Mouse (Mus musculus): ENCODE measurements around the gene Zfp704.
"Not testable (repeated sequence)": the region's sequence is repeated elsewhere in the genome, so short reads cannot be mapped to it uniquely, and the experiment has no call there.

Gene Zfp704

GRCm38 (mm10) chr3:9598061-9598460 lies 11.8 kb downstream of the Zfp704 start:
- DNase-seq (ENCODE audit: low read depth, low spot score): no peak

- no peak for DNase-seq (ENCODE audit: low read depth, low spot score)
Observed at GRCm38 (mm10) chr3:9594457-9594856, 15.4 kb downstream of the Zfp704 start.

- no peak for DNase-seq (ENCODE audit: low read depth, low spot score)
Observed at GRCm38 (mm10) chr3:9593832-9594231, 16.1 kb downstream of the Zfp704 start.

- no peak for DNase-seq (ENCODE audit: low read depth, low spot score)
Observed at GRCm38 (mm10) chr3:9591416-9592110, 18.3 kb downstream of the Zfp704 start.

GRCm38 (mm10) chr3:9588635-9589034 lies 21.2 kb downstream of the Zfp704 start:
- DNase-seq (ENCODE audit: low read depth, low spot score): no peak

- DNase-seq (ENCODE audit: low read depth, low spot score): no peak
Observed at GRCm38 (mm10) chr3:9587304-9587703, 22.6 kb downstream of the Zfp704 start.

DNA sequence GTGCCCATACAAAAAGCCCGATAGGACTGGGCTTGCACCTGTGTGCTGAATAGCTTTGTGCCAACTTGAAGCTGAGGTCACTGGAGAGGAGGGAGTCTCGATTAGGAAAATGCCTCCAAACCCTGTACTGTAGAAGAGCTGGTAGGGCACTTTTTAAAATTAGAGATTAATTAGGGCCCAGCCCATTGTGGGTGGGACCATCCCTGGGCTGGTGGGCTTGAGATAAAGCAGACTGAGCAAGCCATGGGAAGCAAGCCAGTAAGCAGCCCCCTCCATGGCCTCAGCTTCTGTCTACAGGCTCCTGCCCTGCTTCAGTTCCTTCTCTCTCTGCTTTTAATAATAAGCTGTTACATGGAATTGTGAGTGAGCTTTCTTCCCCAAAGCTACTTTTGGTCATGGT lies 26.4 kb downstream of the Zfp704 start:
- DNase-seq (ENCODE audit: low read depth, low spot score): no peak

DNA sequence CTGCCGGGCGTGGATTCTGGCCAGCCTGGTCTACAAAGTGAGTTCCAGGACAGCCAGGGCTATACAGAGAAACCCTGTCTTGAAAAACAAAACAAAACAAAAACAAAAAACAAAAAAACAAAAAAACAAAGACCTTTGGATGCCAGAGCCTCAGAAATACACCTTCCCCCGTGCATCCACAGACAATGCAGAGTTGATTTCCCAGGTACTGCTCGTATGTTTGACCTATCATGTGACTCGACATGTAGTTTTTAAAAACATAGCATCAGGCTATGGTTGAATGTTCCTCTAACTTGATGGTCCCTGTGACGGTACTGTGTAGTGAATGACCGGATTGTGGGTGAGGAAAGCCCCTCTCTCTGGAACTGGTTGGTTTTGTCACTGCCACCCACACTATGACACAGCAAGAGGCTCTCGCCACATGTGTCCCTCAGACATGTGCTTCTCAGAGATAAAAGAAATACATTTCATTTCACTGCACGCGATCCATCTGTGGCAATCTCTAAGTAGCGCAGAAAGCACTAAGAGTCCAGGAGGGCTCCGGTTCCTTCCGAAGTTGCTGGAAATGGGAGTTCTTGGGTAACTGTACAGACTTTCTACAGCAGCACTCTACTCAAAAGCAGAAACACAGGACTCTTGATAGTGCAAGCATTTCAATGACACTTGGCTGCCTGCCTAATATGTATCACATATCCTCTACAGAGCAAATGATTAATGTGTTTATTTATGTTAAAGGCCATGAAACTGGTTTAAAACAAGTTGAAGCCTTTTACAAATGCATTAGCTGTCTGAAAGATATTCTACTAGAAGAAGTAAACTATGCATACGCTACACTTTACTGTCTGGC lies 28.7 kb downstream of the Zfp704 start:
- DNase-seq (ENCODE audit: low read depth, low spot score): no peak

DNA sequence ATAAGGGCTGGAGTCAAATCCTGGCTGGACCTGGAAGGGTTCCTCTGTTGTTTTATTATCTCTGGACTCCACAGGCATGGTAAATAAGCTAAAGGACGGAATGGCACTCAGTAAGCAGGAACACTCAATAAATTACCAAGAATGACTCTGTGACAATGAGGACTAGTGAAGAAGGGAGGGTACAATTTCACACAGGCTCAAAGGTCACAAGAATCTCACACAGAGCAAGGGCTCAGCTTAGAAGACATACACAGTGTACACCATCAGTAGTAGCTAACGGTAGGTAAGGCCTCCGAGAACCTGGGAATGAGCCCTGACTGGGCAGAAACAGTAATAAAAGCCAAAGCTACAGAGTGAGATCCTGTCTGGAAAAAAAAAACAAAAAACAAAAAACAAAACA lies 29.8 kb downstream of the Zfp704 start:
- no peak for DNase-seq (ENCODE audit: low read depth, low spot score)

DNA sequence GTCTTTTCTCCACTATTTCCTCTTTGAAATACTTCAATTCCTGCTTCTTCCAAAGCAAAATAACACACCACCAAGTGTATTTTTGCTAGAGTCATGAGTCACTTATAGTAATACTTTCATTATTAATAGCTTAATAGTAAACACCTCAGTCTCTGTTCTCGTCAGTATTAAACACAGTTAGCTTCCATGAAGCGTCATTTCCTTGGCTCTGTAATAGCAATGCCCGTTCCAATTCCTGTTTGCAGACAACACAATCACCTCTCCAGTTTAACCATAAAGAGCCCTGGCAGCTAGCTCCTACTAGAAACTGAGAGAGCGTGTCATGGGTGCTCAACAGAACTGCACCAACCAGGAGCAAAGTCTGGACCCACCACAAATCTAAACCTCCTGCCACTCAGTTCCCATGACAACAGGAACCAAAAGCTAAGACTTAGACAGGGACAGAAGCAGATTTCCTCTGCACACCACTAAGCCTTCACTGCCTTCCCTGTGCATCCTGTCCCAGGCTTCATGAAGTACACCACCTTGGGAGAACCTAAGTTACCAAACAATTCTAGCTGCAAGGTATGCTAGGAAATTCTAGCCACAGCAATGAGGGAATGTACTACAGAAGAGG lies 30.7 kb downstream of the Zfp704 start:
- DNase-seq (ENCODE audit: low read depth, low spot score): no peak

DNA sequence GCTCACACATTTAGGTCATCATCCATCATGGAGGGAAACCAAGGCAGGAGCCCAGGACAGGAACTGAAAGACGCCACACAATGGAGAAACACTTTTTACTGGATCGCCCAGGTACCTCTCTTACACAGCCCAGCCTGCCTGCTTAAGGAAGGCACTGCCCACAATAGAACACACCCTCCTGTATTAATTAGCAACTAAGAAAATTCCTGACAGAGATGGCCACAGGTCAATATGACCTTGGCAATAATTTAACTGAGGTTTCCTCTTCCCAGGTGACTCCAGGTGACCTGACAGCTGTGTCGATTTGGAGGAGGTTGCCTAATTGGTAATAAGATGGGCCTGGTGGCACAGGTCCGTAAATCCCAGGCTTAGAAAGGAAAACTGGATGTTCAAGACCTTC lies 33.0 kb downstream of the Zfp704 start:
- DNase-seq (ENCODE audit: low read depth, low spot score): no peak

- DNase-seq (ENCODE audit: low read depth, low spot score): no peak
Observed at GRCm38 (mm10) chr3:9574305-9574704, 35.6 kb downstream of the Zfp704 start.

DNA sequence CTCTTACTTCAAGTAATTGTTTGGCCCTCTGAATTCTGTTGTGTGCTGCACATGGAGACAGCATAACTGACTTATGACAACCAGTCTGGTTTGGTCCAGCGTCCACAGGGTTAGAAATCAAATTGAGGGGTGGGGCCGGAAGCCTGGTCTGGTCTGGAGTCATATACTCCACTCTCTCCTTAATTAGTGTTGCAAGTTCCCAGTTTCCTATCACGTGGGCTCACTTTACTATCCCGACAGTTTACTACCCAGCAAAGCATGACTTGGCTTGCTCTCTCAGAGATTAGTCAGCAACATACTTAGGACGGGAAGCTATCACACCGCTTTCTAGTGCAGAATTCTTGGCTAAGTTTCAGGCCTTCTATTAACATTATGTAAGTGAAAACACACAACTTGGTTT lies 36.3 kb downstream of the Zfp704 start:
- no peak for DNase-seq (ENCODE audit: low read depth, low spot score)

- DNase-seq (ENCODE audit: low read depth, low spot score): no peak
Observed at GRCm38 (mm10) chr3:9572261-9572660, 37.6 kb downstream of the Zfp704 start.

GRCm38 (mm10) chr3:9570782-9571181 lies 39.1 kb downstream of the Zfp704 start:
- no peak for DNase-seq (ENCODE audit: low read depth, low spot score)

GRCm38 (mm10) chr3:9569706-9570105 lies 40.2 kb downstream of the Zfp704 start:
- not testable (repeated sequence) for DNase-seq (ENCODE audit: low read depth, low spot score)

DNA sequence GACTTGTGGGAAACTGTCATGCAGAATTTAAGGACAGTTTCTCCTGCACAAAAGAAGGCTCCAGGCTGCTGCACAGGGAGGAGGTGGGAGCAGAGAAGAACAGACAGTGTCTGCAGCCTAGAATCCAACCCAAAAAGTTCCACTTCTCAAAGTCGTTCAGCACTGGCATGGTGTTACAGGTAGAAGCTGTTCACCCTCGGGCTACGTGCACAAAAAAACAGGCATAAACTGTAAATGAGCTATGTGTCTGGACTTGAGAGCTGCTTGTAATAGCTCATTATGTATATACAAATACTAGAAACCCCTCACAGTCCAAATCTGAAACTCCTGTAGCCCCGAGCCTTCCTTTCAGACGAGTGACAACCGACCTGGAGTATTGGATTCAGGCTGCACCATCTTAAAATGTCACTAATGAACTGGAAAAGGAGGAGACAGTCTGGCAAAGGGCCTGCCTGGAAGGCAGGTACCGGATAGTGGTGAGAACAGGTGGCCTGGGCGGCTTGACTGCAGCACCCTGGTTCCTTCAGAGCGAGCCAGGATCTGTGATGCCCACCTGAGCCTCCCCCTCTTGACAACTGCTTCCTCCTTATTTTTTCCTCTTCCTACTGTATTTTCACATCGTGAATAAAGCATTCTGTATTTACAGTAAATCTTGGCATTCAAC lies 41.2 kb downstream of the Zfp704 start:
- DNase-seq (ENCODE audit: low read depth, low spot score): no peak

DNA sequence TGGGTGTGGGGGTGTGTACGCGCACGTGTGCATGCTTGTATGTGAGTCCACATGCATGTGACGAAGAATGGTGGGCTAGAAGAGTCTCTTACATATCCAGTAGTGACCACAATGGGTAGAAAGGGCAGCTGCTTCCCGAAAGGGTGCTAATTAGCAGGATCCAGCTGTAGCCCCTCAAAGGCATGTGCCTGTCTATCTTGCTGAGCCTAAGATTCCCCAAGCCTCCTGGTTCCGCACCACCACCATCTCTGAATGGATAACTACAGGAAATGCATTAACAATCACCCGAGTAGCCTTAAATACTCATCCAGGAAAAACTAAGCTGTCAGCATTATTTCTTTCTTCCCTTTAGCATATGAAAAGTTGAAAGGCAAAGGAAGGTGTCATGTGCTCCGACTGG lies 41.9 kb downstream of the Zfp704 start:
- DNase-seq (ENCODE audit: low read depth, low spot score): no peak

GRCm38 (mm10) chr3:9566831-9567230 lies 43.1 kb downstream of the Zfp704 start:
- no peak for DNase-seq (ENCODE audit: low read depth, low spot score)

DNA sequence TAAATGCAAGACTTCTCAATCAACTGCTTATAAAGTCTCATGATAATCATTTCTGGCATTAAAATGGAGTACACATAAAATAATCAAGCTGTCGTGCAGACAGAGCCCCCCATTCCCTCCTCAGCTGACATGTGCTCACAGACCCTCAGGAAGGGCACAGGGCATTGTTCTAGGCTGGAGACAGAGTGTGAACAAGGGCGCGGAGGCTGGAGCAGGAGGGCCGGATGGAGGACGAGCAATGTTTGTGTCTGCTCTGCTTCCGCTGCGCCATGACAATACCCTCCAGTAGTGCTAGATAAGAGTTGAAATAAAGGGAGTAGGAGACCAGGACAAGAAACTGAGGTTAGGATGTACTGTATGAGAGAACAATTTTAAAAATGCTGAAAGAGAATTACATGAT lies 46.3 kb downstream of the Zfp704 start:
- no peak for DNase-seq (ENCODE audit: low read depth, low spot score)

DNA sequence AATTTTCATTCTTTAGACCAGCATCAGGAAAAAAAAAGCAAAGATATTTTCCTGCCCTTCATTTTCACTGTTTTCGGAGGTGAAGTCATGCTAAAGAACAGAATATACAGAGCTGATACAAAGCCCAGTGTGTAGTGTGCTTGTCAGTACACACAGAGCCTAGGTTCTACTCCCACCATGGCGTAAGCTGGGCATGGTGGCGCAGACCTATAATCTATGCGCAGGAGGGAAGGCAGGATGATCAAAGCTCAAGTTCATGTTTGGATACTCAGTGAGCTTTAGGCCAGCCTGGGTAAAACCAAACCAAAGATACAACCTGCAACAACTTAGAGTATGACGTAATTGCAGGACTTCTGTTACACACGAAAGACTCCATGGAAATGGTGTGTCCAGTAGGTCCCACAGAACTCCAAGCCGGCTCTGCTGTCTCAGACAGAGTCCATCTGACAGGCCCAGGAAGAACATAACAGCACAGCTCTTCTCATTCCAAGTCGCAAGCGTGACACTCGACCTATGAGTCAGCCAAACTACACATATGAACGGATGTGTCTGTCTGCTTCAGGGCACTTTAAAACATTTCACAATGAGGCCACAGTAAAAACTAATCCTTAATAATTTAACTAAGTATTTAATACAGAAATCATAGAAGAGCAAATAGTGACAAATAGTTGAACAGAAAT lies 47.1 kb downstream of the Zfp704 start:
- DNase-seq (ENCODE audit: low read depth, low spot score): no peak
